ENCODE assay signal across 23 mouse cellular contexts in genomic region chr4:107920336-107920735, GRCm38 (mm10). TPM values are rescaled to one million over a fixed set of nuclear protein-coding genes. Genes with fewer than 3 reads are reported as not detected.
DNase-seq lines count a peak whose midpoint lies in the region; ATAC-seq and TF ChIP-seq lines count a peak whose summit lies in the region.
"Had no signal": no experiment of that assay in that cellular context is flagged by ENCODE, and none has a peak within 500 bp of the region (broad histone marks: within the 10 kb centered on the region; RNA-seq: fewer than 3 reads in every experiment).

No protein-coding gene starts in this region.

- H3K27me3 ChIP-seq in kidney, embryonic 14.5 days (ENCODE audit: control insufficient read depth, insufficient read depth, low read length) = no peaks in the 10 kb centered on the region
- H3K27me3 ChIP-seq in stomach, postnatal 0 days (ENCODE audit: control insufficient read depth, insufficient read depth, low read length) = no peaks in the 10 kb centered on the region
- H3K27me3 ChIP-seq: embryonic facial prominence, embryonic 12.5 days; forebrain, embryonic 13.5 days; megakaryocyte, embryonic 14.5 days; neural tube, embryonic 13.5 days had no signal

- 77% methylated on average over 2 of the region's 2 CpGs for WGBS in kidney, embryonic 14.5 days
- WGBS in stomach, postnatal 0 days = 71% methylated on average over 2 of the region's 2 CpGs

- no peaks in the 10 kb centered on the region for H3K9me3 ChIP-seq in kidney, embryonic 14.5 days (ENCODE audit: control insufficient read depth, low read length)
- no peaks in the 10 kb centered on the region for H3K9me3 ChIP-seq in stomach, postnatal 0 days (ENCODE audit: control insufficient read depth, low read length)
- H3K9me3 ChIP-seq: embryonic facial prominence, embryonic 12.5 days; forebrain, embryonic 13.5 days; heart, embryonic 10.5 days; megakaryocyte, embryonic 14.5 days; neural tube, embryonic 13.5 days had no signal

- no peak overlapping the region for H3K4me2 ChIP-seq in kidney, embryonic 14.5 days (replicated peaks; ENCODE audit: low read depth, low read length)
- no peak overlapping the region for H3K4me2 ChIP-seq in stomach, postnatal 0 days (replicated peaks; ENCODE audit: low read depth)
- H3K4me2 ChIP-seq: embryonic facial prominence, embryonic 12.5 days; forebrain, embryonic 13.5 days; neural tube, embryonic 13.5 days had no signal

- no peak overlapping the region for H3K9ac ChIP-seq in kidney, embryonic 14.5 days (ENCODE audit: low read depth, low read length)
- H3K9ac ChIP-seq in stomach, postnatal 0 days (ENCODE audit: low read length) = no peak overlapping the region
- H3K9ac ChIP-seq: embryonic facial prominence, embryonic 12.5 days; forebrain, embryonic 13.5 days; neural tube, embryonic 13.5 days had no signal

- H3K27ac ChIP-seq in kidney, embryonic 14.5 days (ENCODE audit: low read depth, low read length) = no peak overlapping the region
- peak overlapping the region; percentile 100 for H3K27ac ChIP-seq in brown adipose tissue, adult 24 weeks (replicated peaks; ENCODE audit: low read depth, low read length)
- 0 out of 2 replicates have a peak overlapping the region, but pooled peaks have one; percentile 95 for H3K27ac ChIP-seq in stomach, postnatal 0 days (replicated peaks)
- H3K27ac ChIP-seq: embryonic facial prominence, embryonic 12.5 days; forebrain, embryonic 13.5 days; heart, embryonic 10.5 days; left cerebral cortex, adult 2 months; neural tube, embryonic 13.5 days had no signal

- peak; percentile 34 for DNase-seq in kidney, postnatal 14 days
- DNase-seq in adrenal gland, adult 18-20 months (ENCODE audit: low spot score in 2 of 2) = peak; percentile 35 to 47
- no peak for DNase-seq in stomach, postnatal 0 days (ENCODE audit: low spot score)
- DNase-seq in layer of hippocampus, adult 11-12 months (ENCODE audit: low spot score) = no peak
- DNase-seq in urinary bladder, postnatal 10 days (ENCODE audit: low spot score) = no peak
- DNase-seq: cerebellum, postnatal 10 days; gastrocnemius, postnatal 36 days; lung, postnatal 14 days; midbrain, embryonic 14.5 days; right cerebral cortex, adult 18-20 months had no signal

- H3K4me3 ChIP-seq in kidney, embryonic 14.5 days (ENCODE audit: low read length) = no peak overlapping the region
- no peak overlapping the region for H3K4me3 ChIP-seq in brown adipose tissue, adult 24 weeks (ENCODE audit: insufficient read depth, low read depth, low read length)
- no peak overlapping the region for H3K4me3 ChIP-seq in stomach, postnatal 0 days (ENCODE audit: low read depth, low read length)
- H3K4me3 ChIP-seq: embryonic facial prominence, embryonic 12.5 days; erythroblast, embryonic 14.5 days; forebrain, embryonic 13.5 days; heart, embryonic 10.5 days; left cerebral cortex, adult 2 months; neural tube, embryonic 13.5 days had no signal

- no peaks in the 10 kb centered on the region for H3K36me3 ChIP-seq in kidney, embryonic 14.5 days (ENCODE audit: control insufficient read depth, insufficient read depth, low read length)
- no peaks in the 10 kb centered on the region for H3K36me3 ChIP-seq in stomach, postnatal 0 days (ENCODE audit: control insufficient read depth, insufficient read depth, low read length)
- H3K36me3 ChIP-seq: neural tube, embryonic 13.5 days had no signal

- TF ChIP-seq EP300 in stomach, postnatal 0 days (optimal IDR thresholded peaks at IDR 0.05) = no peak

- ATAC-seq in kidney, embryonic 14.5 days (ENCODE audit: low FRiP score, low TSS enrichment) = no peak
- no peak for ATAC-seq in stomach, postnatal 0 days (ENCODE audit: low FRiP score, low TSS enrichment)
- ATAC-seq: forebrain, embryonic 13.5 days had no signal

- TF ChIP-seq CTCF in stomach, postnatal 0 days (IDR thresholded peaks at IDR 0.05; ENCODE audit: low read depth) = no peak

- peaks cover 21% of the 10 kb centered on the region for H3K4me1 ChIP-seq in kidney, embryonic 14.5 days (ENCODE audit: control insufficient read depth, insufficient read depth, low read length)
- peaks cover 8% of the 10 kb centered on the region; the same call in 1 of the 2 replicates for H3K4me1 ChIP-seq in brown adipose tissue, adult 24 weeks (ENCODE audit: control insufficient read depth, insufficient read depth, insufficient read length, low read length)
- H3K4me1 ChIP-seq in stomach, postnatal 0 days (replicated peaks; ENCODE audit: control insufficient read depth, insufficient read depth) = 0 out of 2 replicates have a peak, but pooled peaks cover 6% of the 10 kb centered on the region

RNA-seq across cellular contexts. Expression of gene Cpt2, which starts 3.1 kb away (rescaled TPM):
- polyA plus RNA-seq in kidney, embryonic 14.5 days (2014; fragmentation: Nextera tagmentation; extraction: Ambion mirVana) = 33.0 and 49.5 TPM in 2 replicates
- total RNA-seq in adrenal gland, adult 18-20 months (2021) = 100 to 1,000 TPM; 167 to 236 TPM
- polyA plus RNA-seq in brown adipose tissue, adult 24 weeks (2012; ENCODE audit: insufficient read depth, insufficient read length, missing spikeins) = 491 and 628 TPM in 2 replicates
- 78.4 and 81.2 TPM in 2 replicates for polyA plus RNA-seq in stomach, postnatal 0 days (2015; fragmentation: Nextera tagmentation; extraction: Ambion mirVana)

RNA-seq across cellular contexts. Expression of gene 0610037L13Rik, which starts 30.7 kb away (rescaled TPM):
- polyA plus RNA-seq in kidney, embryonic 14.5 days (2014; fragmentation: Nextera tagmentation; extraction: Ambion mirVana) = 126 and 148 TPM in 2 replicates
- 10 to 100 TPM; 77.6 to 81.6 TPM for total RNA-seq in adrenal gland, adult 18-20 months (2021)
- 77.0 and 102 TPM in 2 replicates for polyA plus RNA-seq in brown adipose tissue, adult 24 weeks (2012; ENCODE audit: insufficient read depth, insufficient read length, missing spikeins)
- 99.3 and 101 TPM in 2 replicates for polyA plus RNA-seq in stomach, postnatal 0 days (2015; fragmentation: Nextera tagmentation; extraction: Ambion mirVana)

RNA-seq across cellular contexts. Expression of gene Magoh, which starts 40.8 kb away (rescaled TPM):
- polyA plus RNA-seq in kidney, embryonic 14.5 days (2014; fragmentation: Nextera tagmentation; extraction: Ambion mirVana) = 229 and 331 TPM in 2 replicates
- total RNA-seq in adrenal gland, adult 18-20 months (2021) = 10 to 100 TPM; 75.1 to 82.3 TPM
- 77.1 and 95.2 TPM in 2 replicates for polyA plus RNA-seq in brown adipose tissue, adult 24 weeks (2012; ENCODE audit: insufficient read depth, insufficient read length, missing spikeins)
- 126 and 145 TPM in 2 replicates for polyA plus RNA-seq in stomach, postnatal 0 days (2015; fragmentation: Nextera tagmentation; extraction: Ambion mirVana)

RNA-seq across cellular contexts. Expression of gene Slc1a7, which starts 47.8 kb away (rescaled TPM):
- not detected in 2 replicates for polyA plus RNA-seq in kidney, embryonic 14.5 days (2014; fragmentation: Nextera tagmentation; extraction: Ambion mirVana)
- total RNA-seq in adrenal gland, adult 18-20 months (2021) = under 1 TPM; 0.27 to 0.45 TPM
- not detected in 2 replicates for polyA plus RNA-seq in brown adipose tissue, adult 24 weeks (2012; ENCODE audit: insufficient read depth, insufficient read length, missing spikeins)
- polyA plus RNA-seq in stomach, postnatal 0 days (2015; fragmentation: Nextera tagmentation; extraction: Ambion mirVana) = 0.07 and 0.10 TPM in 2 replicates
- polyA plus RNA-seq: C2C12; embryonic facial prominence, embryonic 12.5 days; erythroblast, embryonic 14.5 days; forebrain, embryonic 13.5 days; heart, embryonic 10.5 days; hindbrain, embryonic 11.5 days; limb, embryonic 11.5 days; liver, embryonic 16.5 days; midbrain, embryonic 14.5 days; neural tube, embryonic 13.5 days had no signal

Comparison
In these comparisons a context has a peak if more than half of its experiments do, and no peak if none do; other contexts are left out.
1. DNase-seq: peak in kidney, postnatal 14 days (single experiment) and adrenal gland, adult 18-20 months (2 of 2); none in stomach, postnatal 0 days (single experiment), layer of hippocampus, adult 11-12 months (single experiment) and urinary bladder, postnatal 10 days (single experiment).